Mouse (Mus musculus) megakaryocyte, embryonic 14.5 days (primary cell): Measurements from ENCODE around the gene Tas1r1. TPM values are rescaled to one million over a fixed set of nuclear protein-coding genes. Genes with fewer than 3 reads are reported as not detected.
"Not testable (repeated sequence)": the region's sequence is repeated elsewhere in the genome, so short reads cannot be mapped to it uniquely, and the experiment has no call there.

Source experiments
- H3K27me3 ChIP-seq: replicated peaks from 2 replicates; pipeline ENCODE3; 2012; ENCODE audit warnings: inconsistent platforms
- H3K36me3 ChIP-seq: replicated peaks from 2 replicates; pipeline ENCODE3; 2012; ENCODE audit warnings: low read length, inconsistent platforms, mixed read lengths
- H3K4me1 ChIP-seq: 2 replicates; pipeline ENCODE4 v1.6.1; 2012; ENCODE audit warnings: inconsistent platforms
- H3K4me3 ChIP-seq: replicated peaks from 2 replicates; pipeline ENCODE3; 2012; ENCODE audit warnings: moderate library complexity, mild to moderate bottlenecking, inconsistent platforms
- H3K9me3 ChIP-seq: 2 replicates; pipeline ENCODE4 v1.6.1; 2012; ENCODE audit warnings: inconsistent platforms
- FLI1 ChIP-seq: IDR thresholded peaks from 2 replicates; pipeline ENCODE4 v1.6.1; 2012; ENCODE audit warnings: low read length, inconsistent platforms, mixed read lengths
- GATA1 ChIP-seq: IDR thresholded peaks from 3 replicates; pipeline ENCODE4 v1.6.1; 2012; ENCODE audit warnings: mixed read lengths, low read length, inconsistent platforms, borderline replicate concordance
- polyA plus RNA-seq: library from polyadenylated mRNA; stranded (reverse); fragments of >175 nt; gene quantifications from 2 replicates; pipeline ENCODE4 v1.2.3, GENCODE M21; 2012; ENCODE audit warnings: low replicate concordance; ENCODE audit not compliant: insufficient read depth

The Tas1r1 gene
- polyA plus RNA-seq, 1 experiment: 0.34 TPM

DNA sequence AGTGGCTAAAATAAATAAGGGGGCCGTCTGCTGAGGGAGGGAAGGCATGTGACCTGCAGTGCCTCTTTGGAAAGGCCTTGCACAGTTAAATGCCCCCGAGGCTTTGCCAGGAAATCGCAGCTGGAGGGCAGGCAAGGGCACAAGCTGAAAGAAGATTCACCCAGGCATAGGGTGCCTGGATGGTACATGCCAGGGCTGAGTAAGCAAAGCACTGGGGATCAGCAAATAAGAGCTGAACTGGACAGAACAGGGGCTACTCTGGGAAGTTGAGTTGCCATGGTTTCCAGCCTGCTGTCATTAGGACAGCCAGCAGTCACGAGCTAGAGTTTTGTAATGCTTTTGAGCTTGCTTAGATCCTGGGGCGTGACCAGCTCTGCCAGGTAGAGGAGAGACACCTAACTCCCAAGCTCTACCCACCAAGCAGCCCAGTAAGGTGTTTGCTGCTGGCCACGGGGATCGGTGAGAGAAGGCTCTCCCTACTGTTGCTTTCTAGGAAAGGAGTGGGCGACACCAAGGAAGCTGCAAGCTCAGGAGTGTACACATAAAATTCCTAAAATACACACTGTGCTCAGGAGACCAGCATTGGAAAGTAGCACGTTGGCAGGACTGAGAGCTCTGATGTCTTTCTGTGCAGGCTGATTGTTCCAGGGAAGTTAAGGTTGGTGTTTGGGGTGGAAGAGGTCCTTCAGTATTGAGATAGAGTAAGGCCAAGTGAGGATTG lies 24.2 kb upstream of the Tas1r1 start:
- H3K4me1 ChIP-seq: peaks cover 14% of the 10 kb centered on the region
- TF ChIP-seq GATA1 (no peak), FLI1 (no peak)
- no peaks in the 10 kb centered on the region for H3K9me3 ChIP-seq
- H3K27me3 ChIP-seq: no peaks in the 10 kb centered on the region
- no peak overlapping the region for H3K4me3 ChIP-seq
- peaks cover 62% of the 10 kb centered on the region for H3K36me3 ChIP-seq

DNA sequence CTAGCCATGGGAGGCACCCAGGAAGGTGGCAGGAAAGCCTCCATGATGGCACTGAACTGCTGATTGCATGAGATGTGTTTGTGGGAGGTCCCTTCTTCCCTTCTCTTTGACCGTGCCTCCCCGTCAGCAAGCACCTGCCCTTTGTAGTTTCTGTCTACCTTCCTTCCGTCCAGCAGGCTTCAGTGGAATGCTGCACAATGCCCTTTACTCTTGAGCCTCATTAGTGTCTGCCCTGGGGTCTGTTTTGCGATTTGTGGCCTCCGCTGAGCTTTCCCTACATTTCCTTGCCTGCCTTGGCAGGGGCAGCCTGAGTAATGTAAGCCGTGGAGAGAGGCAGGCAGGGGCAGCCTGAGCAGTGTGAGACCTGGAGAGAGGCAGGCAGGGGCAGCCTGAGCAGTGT lies 6.2 kb upstream of the Tas1r1 start:
- peaks cover 82% of the 10 kb centered on the region for H3K36me3 ChIP-seq
- TF ChIP-seq FLI1: no peak
- no peak for TF ChIP-seq GATA1
- H3K4me3 ChIP-seq: no peak overlapping the region
- no peaks in the 10 kb centered on the region for H3K27me3 ChIP-seq
- H3K9me3 ChIP-seq: no peaks in the 10 kb centered on the region
- H3K4me1 ChIP-seq: peaks cover 42% of the 10 kb centered on the region

DNA sequence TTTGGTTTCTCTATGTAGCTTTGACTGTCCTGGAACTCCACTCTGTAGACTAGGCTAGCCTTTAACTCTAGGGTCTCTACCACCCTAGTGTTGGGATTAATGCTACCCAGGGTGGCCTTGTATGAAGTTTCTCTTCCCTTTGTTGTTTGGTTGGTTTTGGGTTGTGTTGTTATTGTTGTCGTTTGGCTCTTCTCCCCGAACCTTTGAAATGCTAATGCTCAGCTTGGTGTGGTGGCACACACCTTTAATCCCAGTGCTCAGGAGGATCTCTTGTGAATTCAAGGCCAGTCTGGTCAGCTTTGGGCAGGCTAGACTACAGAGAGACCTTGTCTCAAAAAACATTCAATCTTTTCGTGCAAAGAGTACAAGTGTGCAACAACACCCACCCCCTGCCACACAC lies 4.8 kb upstream of the Tas1r1 start:
- Histone ChIP-seq H3K4me3 (no peak overlapping the region), H3K4me1 (peaks cover 48% of the 10 kb centered on the region), H3K9me3 (no peaks in the 10 kb centered on the region), H3K27me3 (no peaks in the 10 kb centered on the region), H3K36me3 (peaks cover 71% of the 10 kb centered on the region)
- TF ChIP-seq GATA1: no peak

DNA sequence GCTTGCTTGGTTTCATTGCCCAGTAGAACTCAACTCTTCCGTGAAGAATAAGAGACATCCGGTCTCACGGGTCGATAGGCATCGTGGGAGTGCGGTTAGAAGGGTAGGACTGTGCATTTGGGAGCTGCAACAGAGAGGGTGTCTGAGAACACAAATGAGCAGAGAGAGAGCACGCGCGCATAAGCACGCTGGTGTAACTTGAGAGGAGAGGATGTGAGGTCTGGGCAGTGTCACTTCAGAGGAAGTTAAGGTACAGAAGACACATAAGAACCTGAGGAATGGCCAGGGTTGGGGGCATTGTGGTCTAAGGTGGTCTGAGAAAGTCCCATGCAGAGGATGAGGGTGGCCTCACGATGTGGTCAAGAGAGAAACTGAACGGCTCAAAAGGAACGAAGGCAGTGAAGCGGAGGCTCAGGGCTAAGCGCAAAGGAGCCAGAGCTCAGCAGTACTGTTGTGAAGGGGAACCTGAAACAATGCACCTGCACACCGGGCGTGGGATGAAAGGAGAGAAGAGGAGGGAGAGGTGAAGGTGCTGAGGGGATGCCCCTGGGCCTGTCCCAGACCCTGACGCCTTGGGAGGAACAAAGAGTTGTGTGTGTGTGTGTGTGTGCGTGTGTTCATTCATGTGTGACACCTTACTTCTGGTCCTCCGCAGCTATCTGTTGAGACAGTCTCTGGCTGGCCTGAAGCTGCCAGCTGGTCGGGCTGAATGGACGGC lies 3.7 kb upstream of the Tas1r1 start:
- Histone ChIP-seq H3K36me3 (peaks cover 60% of the 10 kb centered on the region), H3K9me3 (no peaks in the 10 kb centered on the region), H3K4me3 (peak overlapping the region; percentile 7), H3K4me1 (peaks cover 59% of the 10 kb centered on the region), H3K27me3 (no peaks in the 10 kb centered on the region)
- TF ChIP-seq GATA1: no peak

DNA sequence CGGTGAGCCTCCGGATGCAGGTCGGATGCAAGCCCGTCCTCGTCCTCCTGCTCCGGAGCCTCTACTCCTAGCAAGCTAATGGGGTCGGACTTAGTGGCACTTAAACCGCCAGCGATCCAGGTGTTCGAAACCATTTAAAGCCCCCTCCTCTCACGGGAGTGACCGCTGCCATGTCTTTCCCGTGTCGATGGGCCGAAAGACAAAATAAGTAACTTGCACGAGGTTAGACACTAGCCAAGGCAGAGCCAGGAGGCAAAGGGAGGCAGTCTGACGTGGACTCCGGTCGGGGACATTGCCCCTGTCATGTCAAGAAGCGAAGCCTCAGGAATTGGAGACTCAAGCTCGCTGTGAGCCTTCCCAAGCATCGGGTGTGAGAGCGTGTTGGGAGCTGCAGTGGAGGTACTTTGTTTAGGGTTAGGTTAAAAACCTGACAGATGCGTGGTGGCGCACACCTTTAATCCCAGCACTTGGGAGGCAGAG lies 1.5 kb upstream of the Tas1r1 start:
- peaks cover 60% of the 10 kb centered on the region for H3K4me1 ChIP-seq
- peak overlapping the region; percentile 98 for H3K4me3 ChIP-seq
- TF ChIP-seq GATA1: no peak
- TF ChIP-seq FLI1: no peak
- H3K36me3 ChIP-seq: peaks cover 40% of the 10 kb centered on the region
- H3K27me3 ChIP-seq: no peaks in the 10 kb centered on the region
- no peaks in the 10 kb centered on the region for H3K9me3 ChIP-seq

DNA sequence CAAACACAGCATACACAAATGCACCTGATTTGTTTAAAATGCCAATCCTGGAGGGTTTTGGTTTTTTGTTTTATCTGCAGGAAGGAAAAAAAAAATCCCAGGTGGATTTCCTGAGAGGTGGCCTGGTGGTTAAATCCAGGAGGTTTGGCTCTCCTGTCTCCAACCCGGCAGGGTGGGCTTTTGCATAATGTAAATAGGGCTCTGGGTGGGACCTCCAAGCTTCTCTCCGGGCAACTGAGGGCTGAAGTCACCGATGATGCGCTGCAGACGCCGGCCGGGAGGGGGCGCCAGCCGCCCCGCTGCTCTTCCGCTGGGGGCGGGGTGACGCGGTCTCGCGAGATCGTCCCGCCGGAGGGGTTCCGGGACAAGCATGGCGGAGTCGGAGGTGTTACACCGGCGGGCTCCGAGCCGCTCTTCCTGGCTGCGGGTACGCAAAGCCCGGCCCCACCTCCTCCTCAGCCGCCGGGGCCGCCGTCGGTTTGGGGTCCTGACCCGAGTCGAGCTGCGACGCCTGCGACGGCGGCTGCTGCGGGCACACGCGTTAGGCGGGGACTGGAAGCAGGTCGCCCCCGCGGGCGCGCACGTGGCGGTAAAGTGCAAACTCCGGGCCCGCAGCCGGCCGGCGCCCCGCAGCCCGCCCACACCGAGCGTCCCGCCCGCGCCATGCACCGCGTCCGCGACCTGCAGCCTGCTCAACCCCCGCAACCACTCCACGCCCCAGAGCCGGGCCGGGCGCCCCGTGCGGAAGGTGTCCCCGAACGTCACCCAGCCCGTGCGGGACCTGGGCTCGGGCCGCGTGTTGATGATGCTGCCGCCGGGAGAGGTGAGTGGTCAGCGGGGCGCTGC lies 840 bp upstream of the Tas1r1 start, which contains the start of gene Nol9:
Gene Nol9, plus strand, starts transcription at position 337 of the 846 bp plus-strand sequence.
- no peak for TF ChIP-seq FLI1
- no peak for TF ChIP-seq GATA1
- no peaks in the 10 kb centered on the region for H3K27me3 ChIP-seq
- H3K4me3 ChIP-seq: peak within 1 kb of the TSS; percentile 98
- peaks cover 34% of the 10 kb centered on the region for H3K36me3 ChIP-seq
- H3K9me3 ChIP-seq: no peaks in the 10 kb centered on the region
- H3K4me1 ChIP-seq: peaks cover 60% of the 10 kb centered on the region

DNA sequence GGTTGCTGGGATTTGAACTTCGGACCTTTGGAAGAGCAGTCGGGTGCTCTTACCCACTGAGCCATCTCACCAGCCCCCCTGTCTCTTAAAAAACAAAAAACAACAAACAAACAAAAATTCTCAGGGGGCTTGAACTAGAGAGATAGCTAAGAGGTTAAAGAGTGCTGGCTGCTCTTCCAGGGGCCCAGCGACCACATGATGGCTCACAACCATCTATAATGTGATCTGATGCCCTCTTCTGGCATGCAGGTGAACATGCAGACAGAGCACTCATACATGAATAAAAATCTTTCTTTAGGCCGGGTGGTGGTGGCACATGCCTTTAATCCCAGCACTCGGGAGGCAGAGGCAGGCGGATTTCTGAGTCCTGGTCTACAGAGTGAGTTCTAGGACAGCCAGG lies 1.9 kb downstream of the Tas1r1 start:
- H3K4me1 ChIP-seq: peaks cover 54% of the 10 kb centered on the region
- not testable (repeated sequence) for H3K27me3 ChIP-seq, H3K4me3 ChIP-seq, H3K9me3 ChIP-seq
- H3K36me3 ChIP-seq: peaks cover 24% of the 10 kb centered on the region

DNA sequence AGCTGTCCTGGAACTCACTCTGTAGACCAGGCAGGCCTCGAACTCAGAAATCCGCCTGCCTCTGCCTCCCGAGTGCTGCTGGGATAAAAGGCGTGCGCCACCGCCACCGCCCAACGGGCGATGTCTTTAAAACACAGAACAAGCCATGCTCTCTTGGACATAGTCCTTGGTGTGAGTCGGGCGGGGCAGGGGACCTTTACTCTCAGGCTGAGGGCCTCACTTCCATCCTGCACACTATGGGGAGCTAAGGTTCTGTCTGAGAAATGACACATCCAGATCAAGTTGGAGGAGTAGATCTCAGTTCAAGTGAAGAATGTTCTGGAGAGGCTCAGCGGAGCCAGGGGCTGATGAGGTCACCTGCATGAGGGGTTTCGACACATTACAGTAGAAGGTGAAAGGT lies 5.4 kb downstream of the Tas1r1 start:
- TF ChIP-seq FLI1: no peak
- TF ChIP-seq GATA1: no peak
- Histone ChIP-seq H3K4me1 (peaks cover 40% of the 10 kb centered on the region), H3K36me3 (peaks cover 27% of the 10 kb centered on the region)

DNA sequence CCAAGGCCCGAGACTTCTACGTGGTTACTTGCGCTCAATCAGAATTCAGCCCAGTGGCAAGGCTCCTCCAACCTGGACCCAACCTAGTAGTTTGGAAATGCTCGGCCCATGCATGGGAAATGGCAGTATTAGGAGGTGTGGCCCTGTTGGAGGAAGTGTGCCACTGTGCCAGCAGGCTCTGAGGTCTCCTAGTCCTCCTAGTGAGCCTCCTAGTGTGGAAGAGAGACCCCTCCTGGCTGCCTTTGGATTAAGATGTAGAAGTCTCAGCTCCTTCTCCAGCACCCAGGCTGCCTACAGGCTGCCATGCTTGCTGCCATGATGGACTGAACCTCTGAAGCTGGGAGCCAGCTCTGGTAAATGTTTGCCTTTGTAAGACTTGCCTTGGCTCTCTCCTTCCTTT lies 8.4 kb downstream of the Tas1r1 start:
- H3K36me3 ChIP-seq: peaks cover 40% of the 10 kb centered on the region
- no peak overlapping the region for H3K4me3 ChIP-seq
- peaks cover 57% of the 10 kb centered on the region for H3K4me1 ChIP-seq
- TF ChIP-seq FLI1: no peak
- TF ChIP-seq GATA1: no peak
- no peaks in the 10 kb centered on the region for H3K9me3 ChIP-seq
- peaks cover 7% of the 10 kb centered on the region for H3K27me3 ChIP-seq

More for the DNA sequence above, 5.4 kb downstream of the Tas1r1 start:
- Histone ChIP-seq H3K9me3 (no peaks in the 10 kb centered on the region), H3K27me3 (peaks cover 7% of the 10 kb centered on the region), H3K4me3 (no peak overlapping the region)
